Mouse (Mus musculus) heart, adult 18-20 months (tissue): ENCODE results near the gene Tbc1d10c. TPM values are rescaled to one million over a fixed set of nuclear protein-coding genes. Genes with fewer than 3 reads are reported as not detected.

Experiments used
- DNase-seq, 2 experiments: peaks; one replicate each; pipeline ENCODE4 v3.0.0; 2021 to 2022; ENCODE audit warnings: mixed read lengths in 1 of 2
- long read RNA-seq, 2 experiments: library from polyadenylated mRNA; stranded (forward); transcript quantifications; one replicate each; pipeline ENCODE4 v2.0.0; 2021
- total RNA-seq, 2 experiments: library from RNA; stranded (reverse); gene quantifications; 2 replicates each; pipeline ENCODE4 v1.2.3; 2021

Gene Tbc1d10c
- 10 to 100 TPM; 12.0 to 20.2 TPM for total RNA-seq
- long read RNA-seq, experiment 1, partial matches to known transcripts, result 1 of 4 reads
- long read RNA-seq, experiment 1, other reads (novel, unspliced or antisense), result 0 of 4 reads
- long read RNA-seq, experiment 2, partial matches to known transcripts, result 0 of 3 reads
- long read RNA-seq, experiment 2, other reads (novel, unspliced or antisense), result 0 of 3 reads

- peak in 1 of 2 experiments; percentile 69 for DNase-seq
These were observed at the start of gene Tbc1d10c for GRCm38 (mm10) chr19:4190831-4191334. Tbc1d10c (minus strand) TSS chr19:4191284.

GRCm38 (mm10) chr19:4240247-4240668 lies 49.2 kb upstream of the Tbc1d10c start:
- no peak for DNase-seq

- DNase-seq, result no peak
These were observed 43.5 kb upstream of the Tbc1d10c start for GRCm38 (mm10) chr19:4234548-4234947.

GRCm38 (mm10) chr19:4232651-4233050 lies 41.6 kb upstream of the Tbc1d10c start:
- no peak for DNase-seq

GRCm38 (mm10) chr19:4232186-4232572 lies 41.1 kb upstream of the Tbc1d10c start:
- DNase-seq, result peak in 1 of 2 experiments; percentile 74

- peak; percentile 99 for DNase-seq
These were observed 40.4 kb upstream of the Tbc1d10c start, which contains the start of gene Pold4 for GRCm38 (mm10) chr19:4231253-4232185. Pold4 (plus strand) TSS chr19:4231899.

- DNase-seq, result peak; percentile 37 to 45
These were observed 39.3 kb upstream of the Tbc1d10c start for GRCm38 (mm10) chr19:4230415-4230814.

GRCm38 (mm10) chr19:4229451-4230076 lies 38.5 kb upstream of the Tbc1d10c start:
- no peak for DNase-seq

- no peak for DNase-seq
These were observed 37.8 kb upstream of the Tbc1d10c start for GRCm38 (mm10) chr19:4228891-4229290.

GRCm38 (mm10) chr19:4227894-4228678 lies 37.0 kb upstream of the Tbc1d10c start:
- DNase-seq, result peak; percentile 84 to 89

- DNase-seq, result no peak
These were observed 36.4 kb upstream of the Tbc1d10c start for GRCm38 (mm10) chr19:4227446-4227845.

- DNase-seq, result no peak
These were observed 35.7 kb upstream of the Tbc1d10c start for GRCm38 (mm10) chr19:4226779-4227178.

GRCm38 (mm10) chr19:4222165-4222564 lies 31.1 kb upstream of the Tbc1d10c start:
- DNase-seq, result no peak

GRCm38 (mm10) chr19:4220957-4221743 lies 30.1 kb upstream of the Tbc1d10c start:
- peak in 1 of 2 experiments; percentile 43 for DNase-seq

- no peak for DNase-seq
These were observed 29.3 kb upstream of the Tbc1d10c start for GRCm38 (mm10) chr19:4220416-4220815.

- DNase-seq, result no peak
These were observed 28.9 kb upstream of the Tbc1d10c start for GRCm38 (mm10) chr19:4219943-4220342.

GRCm38 (mm10) chr19:4218784-4219183 lies 27.7 kb upstream of the Tbc1d10c start:
- DNase-seq, result no peak

- no peak for DNase-seq
These were observed 27.2 kb upstream of the Tbc1d10c start for GRCm38 (mm10) chr19:4218293-4218692.

GRCm38 (mm10) chr19:4217855-4218254 lies 26.8 kb upstream of the Tbc1d10c start:
- DNase-seq, result no peak

- DNase-seq, result no peak
These were observed 26.1 kb upstream of the Tbc1d10c start for GRCm38 (mm10) chr19:4217140-4217539.
